Mouse (Mus musculus) retina, postnatal 1 day (tissue): Measurements from ENCODE around the gene Prss33.

Experiments used
- DNase-seq: peaks from one replicate; pipeline ENCODE4 v3.0.0-alpha.2; 2012

Prss33 gene

DNA sequence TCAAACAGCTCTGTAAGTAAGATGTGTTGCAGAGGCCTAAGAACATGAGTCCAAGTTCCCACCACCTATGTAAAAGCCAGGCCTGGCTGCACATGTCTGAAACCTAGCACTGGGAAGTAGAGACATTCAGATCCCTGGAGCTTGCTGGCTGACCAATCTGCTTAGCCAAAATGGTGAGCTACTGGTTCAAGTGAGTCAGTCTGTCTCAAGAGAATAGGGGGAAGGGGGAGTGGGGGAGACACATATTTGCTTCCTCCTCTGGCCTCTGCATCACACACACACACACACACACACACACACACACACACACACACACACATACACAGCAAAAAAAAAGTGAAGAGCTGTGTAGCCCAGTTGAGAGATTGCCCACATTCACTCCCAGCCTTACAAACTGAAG, 52.5 kb downstream of the Prss33 start:
- no peak for DNase-seq
